Mouse (Mus musculus) CH12.LX (cell line): ENCODE measurements around the gene Nav1. TPM values are rescaled to one million over a fixed set of nuclear protein-coding genes. Genes with fewer than 3 reads are reported as not detected.

Experiments
- DNase-seq: peaks from one replicate; pipeline ENCODE4 v3.0.0-alpha.2; 2013; ENCODE audit errors: extremely low read depth
- H3K27ac ChIP-seq: 2 replicates; pipeline ENCODE4 v1.5.1; 2012; ENCODE audit warnings: low read depth, mild to moderate bottlenecking, control low read depth, moderate library complexity; ENCODE audit not compliant: insufficient read depth
- H3K27me3 ChIP-seq: replicated peaks from 2 replicates; pipeline ENCODE3; 2012; ENCODE audit warnings: inconsistent platforms
- H3K36me3 ChIP-seq, 2 experiments: replicated peaks in 1 of 2; 2 replicates each; pipeline versions ENCODE3 to v1.6.1; 2012; ENCODE audit warnings: inconsistent platforms in 1 of 2, low read length in 1 of 2, mild to moderate bottlenecking in 1 of 2, mixed read lengths in 1 of 2, moderate library complexity in 1 of 2; ENCODE audit not compliant: control insufficient read depth in 1 of 2, insufficient read depth in 1 of 2
- H3K4me1 ChIP-seq, 2 experiments: 2 replicates each; pipeline ENCODE4 v1.6.1; 2012; ENCODE audit warnings: inconsistent platforms in 1 of 2, moderate library complexity in 1 of 2; ENCODE audit not compliant: insufficient read depth in 2 of 2, control insufficient read depth in 1 of 2
- H3K4me2 ChIP-seq: 2 replicates; pipeline ENCODE4 v1.6.1; 2012; ENCODE audit warnings: low read depth, mild to moderate bottlenecking, control low read depth; ENCODE audit not compliant: poor library complexity, insufficient read depth, severe bottlenecking
- H3K4me3 ChIP-seq, 3 experiments: fragments of 150-350 bp in 1 of 3; sonication (generic) in 1 of 3; replicated peaks in 1 of 3; 2 replicates each; pipeline versions ENCODE3 to v1.5.1; 2011 to 2012; ENCODE audit warnings: low read depth in 2 of 3, low read length in 2 of 3, mild to moderate bottlenecking in 2 of 3, moderate library complexity in 2 of 3, control low read depth in 1 of 3, improper control_type of control experiment in 1 of 3, inconsistent platforms in 1 of 3, mixed read lengths in 1 of 3; ENCODE audit not compliant: poor library complexity in 1 of 3
- H3K79me2 ChIP-seq: replicated peaks from 2 replicates; pipeline ENCODE4 v1.6.1; 2012; ENCODE audit warnings: mild to moderate bottlenecking, moderate library complexity; ENCODE audit not compliant: control insufficient read depth, poor library complexity, insufficient read depth, severe bottlenecking; ENCODE audit errors: extremely low read depth
- H3K9ac ChIP-seq: 2 replicates; pipeline ENCODE4 v1.6.1; 2012; ENCODE audit warnings: low read depth, mild to moderate bottlenecking, control low read depth, moderate library complexity; ENCODE audit not compliant: insufficient read depth
- H3K9me3 ChIP-seq: replicated peaks from 2 replicates; pipeline ENCODE3; 2012; ENCODE audit warnings: low read length, inconsistent platforms, mixed read lengths
- BHLHE40 ChIP-seq: IDR thresholded peaks from 2 replicates; pipeline ENCODE4 v1.6.1; 2011; ENCODE audit warnings: mild to moderate bottlenecking, low read depth, low read length, improper control_type of control experiment
- CHD1 ChIP-seq: IDR thresholded peaks from 2 replicates; pipeline ENCODE4 v1.6.1; 2012; ENCODE audit warnings: low read depth, low read length, improper control_type of control experiment, inconsistent platforms
- CTCF ChIP-seq, 2 experiments: IDR thresholded peaks in 1 of 2; conservative IDR thresholded peaks in 1 of 2; 2 replicates each; pipeline ENCODE4 v1.5.1; 2011 to 2012; ENCODE audit warnings: low read depth in 2 of 2, low read length in 2 of 2, improper control_type of control experiment in 1 of 2, inconsistent platforms in 1 of 2, mild to moderate bottlenecking in 1 of 2, moderate library complexity in 1 of 2
- E2F4 ChIP-seq: IDR thresholded peaks from 2 replicates; pipeline ENCODE4 v1.6.1; 2011; ENCODE audit warnings: low read depth, low read length, improper control_type of control experiment; ENCODE audit not compliant: insufficient replicate concordance
- ELF1 ChIP-seq: IDR thresholded peaks from 2 replicates; pipeline ENCODE4 v1.6.1; 2014; ENCODE audit warnings: low read depth, mild to moderate bottlenecking, inconsistent platforms, low read length, improper control_type of control experiment
- EP300 ChIP-seq: IDR thresholded peaks from 2 replicates; pipeline ENCODE4 v1.6.1; 2011; ENCODE audit warnings: low read length, improper control_type of control experiment
- GABPA ChIP-seq: IDR thresholded peaks from 2 replicates; pipeline ENCODE4 v1.6.1; 2012; ENCODE audit warnings: low read depth, low read length, improper control_type of control experiment, inconsistent platforms; ENCODE audit not compliant: insufficient replicate concordance
- HCFC1 ChIP-seq: IDR thresholded peaks from 2 replicates; pipeline ENCODE4 v1.6.1; 2012; ENCODE audit warnings: low read depth, mild to moderate bottlenecking, inconsistent platforms, low read length, improper control_type of control experiment
- IRF4 ChIP-seq: IDR thresholded peaks from 2 replicates; pipeline ENCODE4 v1.6.1; 2014; ENCODE audit warnings: low read depth, mild to moderate bottlenecking, inconsistent platforms, low read length, improper control_type of control experiment
- JUN ChIP-seq: IDR thresholded peaks from 2 replicates; pipeline ENCODE4 v1.6.1; 2011; ENCODE audit warnings: low read depth, mild to moderate bottlenecking, low read length, improper control_type of control experiment, moderate library complexity; ENCODE audit not compliant: insufficient read depth
- MAFK ChIP-seq: IDR thresholded peaks from 2 replicates; pipeline ENCODE4 v1.6.1; 2011; ENCODE audit warnings: low read length, improper control_type of control experiment; ENCODE audit not compliant: insufficient replicate concordance
- MAX ChIP-seq: IDR thresholded peaks from 2 replicates; pipeline ENCODE4 v1.6.1; 2011; ENCODE audit warnings: low read length, improper control_type of control experiment
- MAZ ChIP-seq: IDR thresholded peaks from 2 replicates; pipeline ENCODE4 v1.6.1; 2012; ENCODE audit warnings: low read depth, mild to moderate bottlenecking, inconsistent platforms, low read length, improper control_type of control experiment, moderate library complexity
- MXI1 ChIP-seq: IDR thresholded peaks from 2 replicates; pipeline ENCODE4 v1.6.1; 2011; ENCODE audit warnings: mild to moderate bottlenecking, low read depth, low read length, improper control_type of control experiment
- NELFE ChIP-seq: IDR thresholded peaks from 2 replicates; pipeline ENCODE4 v1.6.1; 2011; ENCODE audit warnings: low read depth, low read length, improper control_type of control experiment
- NRF1 ChIP-seq: IDR thresholded peaks from 2 replicates; pipeline ENCODE4 v1.6.1; 2014; ENCODE audit warnings: low read depth, mild to moderate bottlenecking, inconsistent platforms, low read length, improper control_type of control experiment, moderate library complexity
- PAX5 ChIP-seq: IDR thresholded peaks from 2 replicates; pipeline ENCODE4 v1.6.1; 2012; ENCODE audit warnings: low read length, inconsistent platforms, mixed read lengths
- RCOR1 ChIP-seq: conservative IDR thresholded peaks from 2 replicates; pipeline ENCODE4 v1.6.1; 2012; ENCODE audit warnings: low read depth, mild to moderate bottlenecking, inconsistent platforms, low read length, improper control_type of control experiment
- TBP ChIP-seq: conservative IDR thresholded peaks from 2 replicates; pipeline ENCODE4 v1.6.1; 2011; ENCODE audit warnings: low read depth, low read length, improper control_type of control experiment
- TCF12 ChIP-seq: IDR thresholded peaks from 2 replicates; pipeline ENCODE4 v1.6.1; 2014; ENCODE audit warnings: low read depth, mild to moderate bottlenecking, inconsistent platforms, low read length, improper control_type of control experiment
- UBTF ChIP-seq: IDR thresholded peaks from 2 replicates; pipeline ENCODE4 v1.6.1; 2012; ENCODE audit warnings: low read depth, mild to moderate bottlenecking, inconsistent platforms, low read length, improper control_type of control experiment, moderate library complexity
- USF1 ChIP-seq: IDR thresholded peaks from 2 replicates; pipeline ENCODE4 v1.6.1; 2014; ENCODE audit warnings: low read depth, mild to moderate bottlenecking, inconsistent platforms, low read length, improper control_type of control experiment
- USF2 ChIP-seq: conservative IDR thresholded peaks from 2 replicates; pipeline ENCODE4 v1.6.1; 2011; ENCODE audit warnings: low read depth, low read length, improper control_type of control experiment
- ZC3H11A ChIP-seq: IDR thresholded peaks from 2 replicates; pipeline ENCODE4 v1.6.1; 2012; ENCODE audit warnings: low read depth, mild to moderate bottlenecking, inconsistent platforms, low read length, improper control_type of control experiment
- ZKSCAN1 ChIP-seq: IDR thresholded peaks from 2 replicates; pipeline ENCODE4 v1.6.1; 2012; ENCODE audit warnings: low read depth, inconsistent platforms, low read length, improper control_type of control experiment, borderline replicate concordance
- ZMIZ1 ChIP-seq: IDR thresholded peaks from 2 replicates; pipeline ENCODE4 v1.6.1; 2012; ENCODE audit warnings: low read depth, mild to moderate bottlenecking, inconsistent platforms, low read length, improper control_type of control experiment
- dilution Hi-C: fragments of 300-500 bp; cut with MboI; formaldehyde crosslinking; loops from 2 replicates; pipeline ENCODE4 v1.14.3; 2020; ENCODE audit warnings: low sequenced_read_pairs; ENCODE audit not compliant: extremely low pct_unique_long_range_greater_than_20kb, extremely low pct_ligation_motif_present
- in situ Hi-C: fragments of 300-500 bp; cut with MboI; formaldehyde crosslinking; loops from 3 replicates; pipeline ENCODE4 v1.14.3; 2019; ENCODE audit warnings: low sequenced_read_pairs, low pct_ligation_motif_present, low pct_unique_long_range_greater_than_20kb, mixed read lengths
- polyA plus RNA-seq: library from polyadenylated mRNA; unstranded; fragments of >175 nt; gene quantifications from 2 replicates; pipeline ENCODE4 v1.2.1, GENCODE M21; 2012; ENCODE audit warnings: low read depth; ENCODE audit not compliant: insufficient read length
- total RNA-seq, 2 experiments: library from RNA; depleted of rRNA; stranded (reverse); fragments of 300-350 nt in 1 of 2; fragments of >200 nt in 1 of 2; gene quantifications; 2 replicates each; pipeline ENCODE4 v1.2.3; 2012 to 2014

Gene Nav1
- total and polyA plus RNA-seq, 3 experiments, result 0.21 to 0.56 TPM; not detected in 1

DNA sequence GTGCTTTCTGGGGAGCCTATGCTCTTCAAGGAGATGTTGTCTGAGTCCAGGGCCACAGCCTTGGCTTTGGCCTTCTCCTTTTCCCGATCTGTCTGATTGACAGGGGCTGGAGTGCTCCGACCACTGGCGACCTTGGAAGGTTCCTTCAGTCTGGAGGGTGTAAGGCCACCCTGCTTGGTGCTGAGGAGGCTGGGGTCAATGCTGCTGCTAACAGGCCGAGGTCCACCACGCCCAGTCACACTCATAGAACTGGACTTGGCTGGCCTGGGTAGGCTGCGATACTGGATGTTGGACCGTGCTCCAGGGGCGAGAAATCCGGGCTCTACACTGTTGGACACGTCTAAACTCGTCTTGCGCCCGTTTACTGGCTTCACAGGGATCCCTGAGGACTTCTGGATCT is 136.5 kb downstream of the Nav1 start:
- TF ChIP-seq ZKSCAN1 (no peak), MAFK (no peak), GABPA (no peak), NRF1 (no peak), ZC3H11A (no peak), JUN (no peak), TBP (no peak), ELF1 (no peak), UBTF (no peak), NELFE (no peak)
- Histone ChIP-seq H3K4me3 (no peak overlapping the region), H3K4me2 (no peak overlapping the region), H3K27me3 (no peaks in the 10 kb centered on the region), H3K79me2 (no peaks in the 10 kb centered on the region), H3K4me1 (peaks cover 0 to 14% of the 10 kb centered on the region in 2 experiments; a peak in 2 of 4 replicates), H3K27ac (no peak overlapping the region), H3K36me3 (no peaks in the 10 kb centered on the region), H3K9me3 (no peaks in the 10 kb centered on the region), H3K9ac (no peak overlapping the region)
- dilution Hi-C loops (no loop called here), in situ Hi-C loops (no loop called here)
- no peak for DNase-seq

DNA sequence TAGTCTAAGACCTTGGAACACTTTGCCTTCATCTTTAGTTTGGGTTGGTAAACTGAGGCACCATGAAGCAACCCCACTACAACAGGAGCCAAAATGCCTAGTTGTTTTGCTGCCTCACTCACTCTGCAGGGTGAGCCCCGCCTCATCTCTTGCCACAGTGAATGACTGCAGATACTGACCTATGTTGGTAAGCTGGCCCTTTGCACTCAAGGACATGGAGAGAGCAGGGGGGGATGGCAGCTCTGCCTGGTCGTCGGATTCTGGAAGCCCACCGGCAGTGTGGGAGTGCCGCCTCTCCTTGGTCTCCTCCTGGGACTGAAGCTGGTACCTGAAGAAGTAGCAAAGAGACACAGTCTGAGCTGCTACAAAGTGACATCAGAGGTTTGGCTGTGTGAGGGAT is 139.6 kb downstream of the Nav1 start:
- Histone ChIP-seq H3K4me1 (peaks cover 0 to 14% of the 10 kb centered on the region in 2 experiments; a peak in 2 of 4 replicates), H3K4me2 (no peak overlapping the region), H3K9me3 (no peaks in the 10 kb centered on the region), H3K4me3 (no peak overlapping the region), H3K9ac (no peak overlapping the region), H3K27me3 (peaks cover 3% of the 10 kb centered on the region), H3K27ac (no peak overlapping the region), H3K36me3 (no peaks in the 10 kb centered on the region), H3K79me2 (no peaks in the 10 kb centered on the region)
- TF ChIP-seq USF1 (no peak), USF2 (no peak), JUN (no peak), MAZ (no peak), BHLHE40 (no peak), CTCF (conservative IDR thresholded peaks at IDR 0.05 in 1 of 2, IDR thresholded peaks at IDR 0.05 in 1 of 2; ENCODE audit: low read depth in 2 of 2, low read length in 2 of 2) (no peak), IRF4 (no peak), PAX5 (no peak), MXI1 (no peak), CHD1 (no peak), EP300 (no peak), NELFE (no peak), E2F4 (no peak), RCOR1 (no peak), TBP (no peak), MAX (no peak), HCFC1 (no peak), ZMIZ1 (no peak), MAFK (no peak), TCF12 (no peak)
- dilution Hi-C loops, result no loop called here
- DNase-seq, result no peak
- in situ Hi-C loops, result no loop called here
